25 mouse cellular contexts compared by ENCODE assay signal in genomic region chr6:148356141-148356540, GRCm38 (mm10).
DNase-seq lines count a peak whose midpoint lies in the region; TF ChIP-seq lines count a peak whose summit lies in the region.
"Had no signal": no experiment of that assay in that cellular context is flagged by ENCODE, and none has a peak within 500 bp of the region (broad histone marks: within the 10 kb centered on the region; RNA-seq: fewer than 3 reads in every experiment).

No protein-coding gene starts in this region.

- H3K27ac ChIP-seq in left cerebral cortex, adult 2 months, result no peak overlapping the region
- H3K27ac ChIP-seq in ES-E14 (ENCODE audit: insufficient read depth, low read depth, low read length, poor library complexity, severe bottlenecking), result no peak overlapping the region
- H3K27ac ChIP-seq: embryonic facial prominence, embryonic 13.5 days; gastrocnemius, adult 2 months; heart, embryonic 10.5 days; hindbrain, embryonic 13.5 days; midbrain, embryonic 12.5 days; neural tube, embryonic 15.5 days; stomach, embryonic 15.5 days had no signal

- H3K4me1 ChIP-seq in ES-E14 (ENCODE audit: control insufficient read depth in 2 of 2, insufficient read depth in 2 of 2, low read length in 2 of 2, poor library complexity in 1 of 2), result no peaks in the 10 kb centered on the region
- H3K4me1 ChIP-seq: stomach, embryonic 15.5 days had no signal

- H3K9ac ChIP-seq in ES-E14 (ENCODE audit: insufficient read depth, low read depth, low read length, poor library complexity, severe bottlenecking), result no peak overlapping the region; the same call in 1 of the 2 replicates
- H3K9ac ChIP-seq: embryonic facial prominence, embryonic 13.5 days; hindbrain, embryonic 13.5 days; midbrain, embryonic 12.5 days; neural tube, embryonic 15.5 days; stomach, embryonic 15.5 days had no signal

- TF ChIP-seq CTCF in left cerebral cortex, adult 2 months (IDR thresholded peaks at IDR 0.05), result peak; percentile 4

- no peaks in the 10 kb centered on the region for H3K9me3 ChIP-seq in ES-E14 (ENCODE audit: control insufficient read depth, insufficient read depth, low read depth, low read length)
- H3K9me3 ChIP-seq: heart, embryonic 10.5 days; neural tube, embryonic 15.5 days had no signal

- H3K36me3 ChIP-seq in ES-E14 (ENCODE audit: control insufficient read depth, insufficient read depth, low read length, poor library complexity, severe bottlenecking), result peaks cover 20% of the 10 kb centered on the region

- in situ Hi-C loops in ES-E14 (cut with MboI; ENCODE audit: low sequenced_read_pairs in 2 of 2, unreplicated experiment in 2 of 2), result no loop called here

- H3K4me3 ChIP-seq in left cerebral cortex, adult 2 months, result no peak overlapping the region
- H3K4me3 ChIP-seq in ES-E14 (ENCODE audit: insufficient read depth in 1 of 2, low read depth in 1 of 2, low read length in 2 of 2, poor library complexity in 1 of 2, severe bottlenecking in 1 of 2), result peak overlapping the region; percentile 73 to 83
- H3K4me3 ChIP-seq: gastrocnemius, adult 2 months had no signal

- intact Hi-C loops in left cerebral cortex, adult 2 months (cut with DNase I), result no loop called here

- DNase-seq in left cerebral cortex, adult 2 months (ENCODE audit: extremely low spot score in 1 of 2, low spot score in 2 of 2), result no peak
- DNase-seq in left cerebral cortex, adult 8-10 months (ENCODE audit: low spot score in 2 of 2), result no peak
- peak; percentile 38 for DNase-seq in 416B (ENCODE audit: low read depth)
- DNase-seq in A20 (ENCODE audit: low read depth, low spot score), result peak; percentile 29
- DNase-seq in ES-E14 (ENCODE audit: low read depth, low spot score), result no peak
- DNase-seq in thymus, postnatal 10 days (ENCODE audit: low spot score in 2 of 2), result no peak
- no peak for DNase-seq in kidney, adult 9 months
- DNase-seq: adrenal gland, postnatal 25 days; cerebellum, adult 18-20 months; cerebellum, postnatal 10 days; gastrocnemius, adult 2 months; gastrocnemius, postnatal 36 days; heart, postnatal 4 days; kidney, postnatal 14 days; left cerebral cortex, postnatal 4 days; lung, postnatal 36 days; retina, postnatal 1 day; right cerebral cortex, postnatal 14 days; thymus, postnatal 36 days had no signal

TF ChIP-seq in ES-E14, 5 proteins besides CTCF, POLR2A, EP300 and RAD21:
- TF ChIP-seq MAFK (IDR thresholded peaks at IDR 0.05; ENCODE audit: insufficient read depth, low read depth, low read length), result no peak
- TF ChIP-seq ZNF384 (IDR thresholded peaks at IDR 0.05; ENCODE audit: low read depth, low read length), result no peak
- TF ChIP-seq ZC3H11A (IDR thresholded peaks at IDR 0.05; ENCODE audit: borderline replicate concordance, low read depth, low read length), result no peak
- TF ChIP-seq CHD2 (IDR thresholded peaks at IDR 0.05; ENCODE audit: low read depth, low read length), result no peak
- TF ChIP-seq HCFC1 (IDR thresholded peaks at IDR 0.05; ENCODE audit: borderline replicate concordance, insufficient read depth, low read length), result no peak
TF ChIP-seq in ES-E14: peak in this region for 0.

Comparison
In these comparisons a context has a peak if more than half of its experiments do, and no peak if none do; other contexts are left out.
1. DNase-seq: peak in 416B (single experiment) and A20 (single experiment); none in left cerebral cortex, adult 2 months (0 of 2), left cerebral cortex, adult 8-10 months (0 of 2), ES-E14 (single experiment), thymus, postnatal 10 days (0 of 2) and kidney, adult 9 months (single experiment).